Mouse (Mus musculus): ENCODE data around the gene Palld.

DNA sequence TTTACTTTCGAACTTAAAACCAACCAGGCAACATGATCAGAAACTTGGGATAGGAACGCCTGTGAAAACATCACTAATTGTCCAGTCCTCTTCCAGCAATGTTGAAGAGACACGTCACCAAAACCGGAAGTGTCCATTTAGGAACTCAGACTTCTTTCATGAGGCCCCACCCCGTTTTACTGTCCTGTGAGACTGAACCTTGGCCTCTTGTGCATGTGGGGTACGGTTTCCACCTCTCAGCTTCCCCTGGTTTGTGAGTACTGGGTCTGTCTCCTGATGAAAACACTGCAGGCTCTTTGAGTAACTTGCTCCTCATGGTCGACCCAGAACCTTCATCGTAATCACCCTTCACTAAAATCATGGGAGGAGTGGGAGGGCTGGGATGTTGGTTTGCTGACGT lies 374.3 kb downstream of the Palld start:
- TF ChIP-seq CTCF (IDR thresholded peaks at IDR 0.05; ENCODE audit: low read depth, low read length) (no peak), POLR2AphosphoS5 (IDR thresholded peaks at IDR 0.05; ENCODE audit: insufficient replicate concordance, low read depth, low read length) (no peak), GATA1 (IDR thresholded peaks at IDR 0.05; ENCODE audit: borderline replicate concordance, low read length) (no peak), GATA2 (IDR thresholded peaks at IDR 0.05; ENCODE audit: borderline replicate concordance, low read depth, low read length) (no peak), TAL1 (conservative IDR thresholded peaks at IDR 0.05; ENCODE audit: low read depth, low read length) (no peak)
